Mouse (Mus musculus) adrenal gland, adult 18-20 months (tissue): ENCODE data around the gene Lsg1. TPM values are rescaled to one million over a fixed set of nuclear protein-coding genes. Genes with fewer than 3 reads are reported as not detected.
A peak's percentile ranks its signal among the peaks of the same experiment; 100 is the strongest.

Experiments used
- DNase-seq, 2 experiments: peaks; one replicate each; pipeline ENCODE4 v3.0.0; 2021 to 2022; ENCODE audit warnings: low spot score in 2 of 2
- long read RNA-seq, 2 experiments: library from polyadenylated mRNA; stranded (forward); transcript quantifications; one replicate each; pipeline ENCODE4 v2.0.0; 2021
- total RNA-seq, 2 experiments: library from RNA; stranded (reverse); gene quantifications; 1 replicate in 1 of 2; 2 replicates in 1 of 2; pipeline ENCODE4 v1.2.3; 2021

The Lsg1 gene
- total RNA-seq = 10 to 100 TPM; 38.5 to 39.5 TPM
- long read RNA-seq, experiment 1, transcript Lsg1-201 (14 exons, 3,180 nt) = major isoform, 22 of 26 reads
- long read RNA-seq, experiment 1, partial matches to known transcripts = 0 of 26 reads
- long read RNA-seq, experiment 1, other reads (novel, unspliced or antisense) = 4 of 26 reads
- long read RNA-seq, experiment 2, transcript Lsg1-201 (14 exons, 3,180 nt) = major isoform, 51 of 56 reads
- long read RNA-seq, experiment 2, partial matches to known transcripts = 2 of 56 reads
- long read RNA-seq, experiment 2, other reads (novel, unspliced or antisense) = 3 of 56 reads

DNA sequence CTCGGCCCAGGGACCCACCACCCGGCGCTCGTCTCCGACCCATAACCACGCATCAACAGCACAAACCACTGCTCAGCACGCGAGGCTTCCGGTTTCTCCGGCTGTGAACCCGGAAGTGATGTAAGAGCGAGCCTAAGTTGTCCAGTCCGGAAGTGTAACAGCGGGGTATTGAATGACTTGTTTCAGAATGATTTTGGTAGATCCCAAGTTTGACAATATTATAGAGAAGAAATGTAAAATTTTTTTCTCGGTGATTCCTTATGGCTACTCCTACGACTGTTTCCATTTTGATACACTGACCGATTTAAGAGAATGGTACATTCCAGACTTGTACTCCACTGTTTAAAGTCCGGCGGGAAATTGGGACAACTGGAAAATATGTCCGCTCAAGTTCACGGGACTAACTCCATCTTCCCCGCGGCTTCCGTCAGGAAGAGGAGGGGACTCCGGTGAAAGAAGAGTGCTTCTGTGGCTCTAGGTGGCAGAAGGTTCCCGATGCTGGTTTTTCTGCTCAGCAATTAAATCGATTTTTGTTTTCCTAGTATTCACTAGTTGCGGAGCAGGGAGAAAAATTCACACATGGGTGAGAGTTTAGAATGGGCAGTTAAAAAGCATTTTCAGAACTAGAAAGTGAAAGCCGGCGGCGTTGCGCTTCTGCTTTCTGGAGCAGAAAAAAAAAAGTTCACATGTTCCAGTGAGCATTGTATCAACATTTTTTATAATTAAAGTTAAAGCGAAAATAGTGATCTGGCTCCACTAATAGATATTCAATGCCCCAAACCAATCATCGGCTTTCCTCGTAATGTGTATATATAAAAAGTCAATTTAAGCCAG, at the start of gene Lsg1:
Gene Lsg1 (minus strand): TSS at position 99 of the 834 bp plus-strand sequence.
- peak; percentile 73 to 77 for DNase-seq

DNA sequence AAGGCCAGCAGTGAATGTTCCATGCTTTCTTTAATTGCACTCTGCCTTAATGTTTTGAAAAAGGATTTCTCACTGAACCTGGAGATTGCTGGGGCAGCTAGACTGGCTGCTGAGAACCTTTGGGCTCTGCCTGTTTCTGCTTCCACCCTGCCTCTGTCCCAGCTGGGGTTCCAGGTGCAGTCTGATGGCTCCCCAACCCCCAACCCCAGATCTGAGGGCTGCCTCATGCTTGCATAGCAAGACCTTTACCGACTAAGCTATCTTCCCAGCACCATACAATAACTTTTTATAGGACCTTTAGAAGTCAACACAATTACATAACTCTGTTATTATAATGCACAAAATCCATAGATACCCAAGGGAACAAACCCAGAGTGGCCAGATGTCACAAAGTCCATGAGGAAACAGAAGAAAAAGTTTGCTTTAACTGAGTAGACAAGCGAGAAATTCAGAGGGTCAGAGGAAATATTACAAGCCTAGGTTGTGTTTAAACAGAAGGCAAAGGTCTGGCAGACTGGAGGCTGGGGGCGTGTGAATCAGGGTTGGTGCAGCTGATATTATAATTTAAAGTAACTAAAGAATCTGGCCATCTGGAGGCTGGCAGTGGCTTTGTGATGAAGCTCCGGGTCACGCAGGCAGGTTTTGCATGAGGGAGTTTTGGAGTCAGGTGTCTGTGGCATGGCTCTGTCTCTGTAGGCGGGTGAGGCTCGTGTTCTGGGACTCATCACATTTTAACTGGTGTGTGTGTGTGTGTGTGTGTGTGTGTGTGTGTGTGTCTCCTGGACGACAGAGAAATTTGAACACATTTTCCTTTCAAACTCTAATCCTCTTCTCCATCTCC, 46.7 kb upstream of the Lsg1 start:
- DNase-seq = no peak

DNA sequence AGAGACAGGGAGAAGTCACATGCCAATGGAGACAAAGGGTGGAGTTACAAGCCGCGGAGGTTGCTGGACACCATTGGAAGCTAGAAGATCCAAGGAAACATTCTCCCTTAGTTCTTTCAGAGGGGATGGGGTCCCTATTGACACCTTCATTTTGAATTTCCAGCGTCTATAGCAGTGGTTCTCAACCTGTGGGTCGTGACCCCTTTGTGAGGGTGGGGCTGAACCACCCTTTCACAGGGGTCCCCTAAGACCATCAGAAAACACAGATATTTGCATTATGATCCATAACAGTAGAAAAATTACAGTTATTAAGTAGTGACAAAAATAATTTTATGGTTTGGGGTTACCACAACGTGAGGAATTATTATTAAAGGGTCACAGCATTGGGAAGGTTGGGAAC, 42.1 kb upstream of the Lsg1 start:
- no peak for DNase-seq

DNA sequence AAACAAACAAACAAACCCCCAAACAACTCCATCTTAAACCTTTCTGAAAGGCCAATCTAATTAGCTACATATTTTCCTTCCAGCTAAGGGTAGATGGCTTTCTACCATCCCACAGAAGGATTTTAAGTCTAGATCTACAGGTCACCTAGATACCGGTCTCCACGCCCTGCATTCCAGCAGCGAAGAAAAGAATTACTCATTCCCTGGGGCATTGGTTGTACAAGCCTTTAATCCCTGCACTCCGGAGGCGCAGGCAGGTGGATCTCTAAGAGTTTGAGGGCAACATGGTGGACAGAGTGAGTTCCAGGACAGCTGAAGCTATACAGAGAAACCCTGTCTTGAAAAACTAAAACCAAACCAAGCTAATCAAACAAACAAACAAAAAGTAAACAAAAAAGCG, 41.0 kb upstream of the Lsg1 start:
- no peak for DNase-seq

DNA sequence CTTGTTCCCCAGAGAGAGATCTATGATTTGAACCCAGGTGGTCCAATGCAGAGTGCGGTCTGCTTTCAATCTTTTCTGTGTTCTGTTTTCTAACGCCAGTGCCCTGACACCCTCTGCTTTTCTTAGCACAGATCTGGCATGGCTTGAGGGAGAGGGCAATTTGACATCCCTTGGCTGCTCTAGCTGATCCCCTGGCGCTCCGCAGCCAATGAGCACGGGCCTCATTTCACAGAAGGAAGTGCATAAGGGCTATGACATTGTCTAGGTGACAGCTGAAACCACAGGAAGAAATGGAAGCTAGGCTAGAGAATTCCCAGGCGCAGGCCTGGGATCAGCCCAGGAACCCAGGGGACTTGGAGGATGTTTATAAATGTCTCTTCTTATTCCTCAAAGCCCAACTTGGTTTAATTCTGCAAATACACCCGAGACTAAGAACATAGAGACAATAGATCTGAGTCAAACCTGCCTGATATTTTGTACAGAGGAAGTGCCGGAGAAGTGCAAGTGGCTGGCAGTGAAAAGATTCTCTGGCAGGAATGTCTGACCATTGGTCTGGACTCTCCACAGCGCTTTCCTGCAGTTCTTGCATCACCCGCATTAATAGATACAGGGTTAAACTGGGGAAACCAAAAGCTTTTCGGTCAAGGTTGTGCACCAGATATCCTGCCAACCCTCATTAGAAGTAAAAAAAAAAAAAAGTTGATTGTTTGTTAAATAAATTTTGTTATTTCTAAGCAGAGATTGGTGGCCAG, 40.4 kb upstream of the Lsg1 start:
- no peak for DNase-seq

DNA sequence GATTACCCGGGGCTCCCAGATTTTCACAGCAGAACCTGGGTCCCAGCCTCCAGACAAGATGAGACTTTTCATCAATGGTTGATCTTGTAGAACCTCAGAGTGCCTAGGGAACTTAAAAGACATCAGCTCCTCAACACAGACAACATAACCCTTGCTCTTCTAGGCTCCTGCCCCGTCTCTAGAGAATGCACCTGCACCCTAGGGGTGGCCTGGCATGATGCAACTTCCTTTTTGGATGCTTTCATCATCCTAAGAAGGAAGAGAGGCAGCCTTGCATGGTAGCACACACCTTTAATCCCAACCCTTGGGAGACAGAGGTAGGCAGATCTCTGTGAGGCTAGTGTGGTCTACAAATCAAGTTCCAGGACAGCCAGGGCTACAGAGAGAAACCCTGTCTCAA, 37.2 kb upstream of the Lsg1 start:
- no peak for DNase-seq

DNA sequence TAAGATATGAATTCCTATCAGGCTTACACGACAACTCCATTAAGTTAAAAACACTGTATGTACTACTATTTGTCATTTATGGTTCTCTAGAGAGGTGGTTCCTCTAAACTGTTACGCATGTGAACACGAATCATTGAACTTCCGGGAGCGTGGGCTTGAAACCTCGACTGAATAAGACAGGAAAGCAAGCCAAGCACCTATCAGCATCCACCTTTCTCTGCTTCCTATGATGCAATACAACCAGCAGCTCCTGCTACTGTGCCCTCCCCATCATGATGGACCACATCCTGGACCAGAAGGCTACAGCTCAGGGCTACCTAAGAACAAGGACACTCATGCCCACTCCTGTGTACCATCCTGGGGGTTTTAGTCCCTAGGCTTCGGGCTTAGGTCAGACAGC, 36.3 kb upstream of the Lsg1 start:
- no peak for DNase-seq

DNA sequence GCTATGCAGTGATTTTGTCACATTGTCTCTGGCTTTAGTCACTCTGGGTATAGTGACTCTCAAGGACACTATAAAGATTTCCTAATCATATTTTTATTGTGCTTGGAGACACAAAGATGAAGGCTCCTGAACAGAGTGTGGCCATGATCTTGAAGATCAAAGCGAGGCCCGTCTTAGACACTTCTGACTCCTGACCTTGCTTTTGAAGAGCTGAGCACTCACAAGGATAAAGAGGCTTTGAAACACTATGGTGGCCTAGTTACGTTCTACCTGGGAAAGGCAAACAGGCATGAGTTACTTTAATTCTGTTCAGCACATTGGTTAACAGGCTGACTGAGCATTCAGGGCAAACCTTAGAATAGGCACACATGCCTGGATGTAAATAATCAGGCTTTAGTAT, 28.9 kb upstream of the Lsg1 start:
- peak in 1 of 2 experiments; percentile 10 for DNase-seq

DNA sequence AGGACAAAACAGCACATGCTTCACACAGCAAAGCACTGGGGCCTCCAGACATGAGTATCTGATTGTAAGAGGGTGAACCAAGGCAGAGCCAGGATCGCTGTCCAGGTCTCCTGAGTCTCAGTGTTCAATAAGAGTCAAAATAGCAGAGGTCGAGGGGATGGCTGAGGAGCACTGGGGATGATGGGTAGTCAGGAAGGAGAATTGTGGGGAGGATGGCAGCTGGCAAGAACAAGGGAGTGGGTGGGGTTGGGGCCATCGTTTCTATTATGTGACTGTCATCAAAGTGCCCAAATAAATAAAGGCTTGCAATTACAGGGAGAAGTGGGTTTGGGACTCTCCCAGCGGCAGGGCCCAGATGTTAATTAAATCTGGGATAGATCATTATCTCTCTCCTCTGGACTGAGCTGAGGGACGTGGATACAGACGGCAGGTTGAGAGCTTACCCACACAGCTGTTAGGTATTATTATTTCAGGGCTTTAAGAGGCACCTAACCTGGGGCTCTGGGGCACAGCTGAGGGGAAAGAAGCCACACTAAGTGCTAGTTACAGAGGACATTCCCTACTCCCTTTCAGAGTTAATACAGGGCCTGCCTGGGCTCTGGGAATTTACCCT, 27.4 kb upstream of the Lsg1 start:
- no peak for DNase-seq

DNA sequence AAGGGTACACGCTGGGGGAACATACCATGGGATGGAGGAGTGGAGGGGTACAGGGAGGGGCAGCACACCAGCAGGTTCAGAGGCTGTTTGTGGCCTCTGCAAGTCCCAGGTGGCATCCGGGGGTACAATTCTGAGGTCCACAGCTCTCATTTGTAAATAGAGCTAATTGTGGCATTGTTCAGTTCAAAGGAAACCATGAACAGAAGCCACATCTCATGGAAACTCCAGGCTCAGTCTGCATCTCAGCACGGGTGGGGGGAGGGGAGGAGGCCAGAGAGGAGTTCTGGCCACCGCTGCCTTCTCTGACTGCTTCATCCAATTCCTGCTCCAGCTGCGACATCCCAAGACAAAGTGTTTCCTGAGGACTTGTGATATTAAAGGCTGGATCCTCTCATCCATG, 26.7 kb upstream of the Lsg1 start:
- no peak for DNase-seq

DNA sequence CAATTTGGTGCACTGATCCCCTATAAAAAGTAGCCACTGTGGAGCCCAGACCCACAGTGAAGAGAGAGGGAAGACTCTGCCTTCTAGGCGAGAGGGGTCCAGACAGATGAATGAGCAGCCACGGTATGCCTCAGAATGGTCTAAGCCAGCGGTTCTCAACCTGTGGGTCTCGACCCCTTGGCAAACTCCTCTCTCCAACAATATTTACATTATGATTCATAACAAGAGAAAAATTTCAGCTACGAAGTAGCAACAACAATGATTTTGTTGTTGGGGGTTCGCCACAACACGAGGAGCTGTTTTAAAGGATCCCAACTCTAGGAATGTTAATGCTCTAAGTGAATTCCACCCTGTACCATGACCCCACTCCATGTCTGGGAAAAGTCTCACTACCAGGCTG, 25.7 kb upstream of the Lsg1 start:
- DNase-seq = no peak

DNA sequence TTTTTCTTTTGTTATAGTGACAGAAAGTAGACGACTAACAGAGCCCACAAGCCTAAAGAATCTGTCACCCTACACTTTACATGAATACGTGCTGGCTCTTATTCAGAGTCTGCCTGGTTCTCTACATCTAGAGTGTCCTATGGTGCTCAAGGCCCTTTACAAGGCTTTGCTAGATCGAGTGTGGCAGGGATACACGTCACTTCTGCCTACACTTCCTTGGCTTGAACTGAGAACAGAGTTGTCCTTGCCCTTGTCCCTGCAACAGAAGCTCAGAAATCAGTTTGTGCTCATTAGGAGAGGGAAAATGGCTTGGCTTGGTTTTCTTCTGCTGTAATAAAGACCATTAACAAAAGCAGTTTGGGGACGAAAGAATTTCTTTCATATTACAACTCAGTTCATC, 23.9 kb upstream of the Lsg1 start:
- DNase-seq = no peak

DNA sequence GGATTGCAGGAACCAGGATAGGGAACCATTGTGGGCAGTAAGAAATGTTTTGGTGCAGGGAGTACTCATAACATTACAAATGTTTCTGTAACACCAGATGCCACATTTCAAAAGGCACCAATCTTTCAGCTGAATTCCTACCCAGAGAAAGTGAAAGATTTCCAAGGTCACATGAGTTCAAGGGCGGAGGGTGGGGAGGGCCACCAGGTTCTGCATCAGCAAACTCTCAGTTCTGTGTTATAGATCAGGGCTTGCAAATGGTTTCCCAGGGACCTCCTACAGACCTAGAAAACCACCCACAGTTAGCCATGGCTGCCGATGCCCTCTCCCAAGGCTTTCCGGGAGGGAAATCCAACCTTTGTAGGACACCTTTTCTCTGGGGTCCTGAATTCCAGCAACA, 20.5 kb upstream of the Lsg1 start:
- DNase-seq = no peak

DNA sequence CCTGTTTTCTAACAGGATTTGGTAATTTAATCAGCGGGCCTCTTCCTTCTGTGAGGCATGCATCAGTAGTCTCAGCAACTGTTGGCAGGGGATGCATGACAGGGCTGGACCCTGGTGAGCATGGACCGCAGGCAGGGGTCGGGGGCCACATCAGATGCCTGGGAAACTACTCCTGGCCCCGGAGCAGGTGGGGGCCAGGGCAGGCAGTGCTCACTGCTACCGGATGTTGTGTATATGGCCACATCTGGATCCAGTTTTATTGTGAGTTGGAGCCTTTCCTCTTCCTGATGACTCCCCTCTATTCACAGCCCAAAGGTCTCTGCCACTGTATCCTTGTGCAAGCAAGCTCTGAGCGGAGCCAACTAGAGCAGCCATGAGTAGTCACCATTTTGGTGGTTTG, 18.1 kb upstream of the Lsg1 start:
- DNase-seq = no peak

DNA sequence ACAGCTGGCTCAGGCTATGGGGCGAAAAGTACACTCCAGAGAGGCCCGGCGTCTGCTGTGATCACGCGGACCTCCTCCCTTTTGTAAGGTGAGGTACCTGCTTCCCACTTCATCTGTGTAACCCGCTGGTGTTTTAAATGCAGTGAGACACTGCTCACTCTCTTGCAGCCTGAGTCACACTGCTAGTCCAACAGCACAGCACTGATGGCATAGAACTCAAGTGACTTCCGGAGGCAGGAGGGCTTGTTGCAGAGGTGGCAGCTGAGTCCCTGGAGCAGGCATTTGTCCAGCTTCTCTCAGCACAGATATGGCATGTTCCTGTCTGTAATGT, 17.4 kb upstream of the Lsg1 start:
- no peak for DNase-seq

DNA sequence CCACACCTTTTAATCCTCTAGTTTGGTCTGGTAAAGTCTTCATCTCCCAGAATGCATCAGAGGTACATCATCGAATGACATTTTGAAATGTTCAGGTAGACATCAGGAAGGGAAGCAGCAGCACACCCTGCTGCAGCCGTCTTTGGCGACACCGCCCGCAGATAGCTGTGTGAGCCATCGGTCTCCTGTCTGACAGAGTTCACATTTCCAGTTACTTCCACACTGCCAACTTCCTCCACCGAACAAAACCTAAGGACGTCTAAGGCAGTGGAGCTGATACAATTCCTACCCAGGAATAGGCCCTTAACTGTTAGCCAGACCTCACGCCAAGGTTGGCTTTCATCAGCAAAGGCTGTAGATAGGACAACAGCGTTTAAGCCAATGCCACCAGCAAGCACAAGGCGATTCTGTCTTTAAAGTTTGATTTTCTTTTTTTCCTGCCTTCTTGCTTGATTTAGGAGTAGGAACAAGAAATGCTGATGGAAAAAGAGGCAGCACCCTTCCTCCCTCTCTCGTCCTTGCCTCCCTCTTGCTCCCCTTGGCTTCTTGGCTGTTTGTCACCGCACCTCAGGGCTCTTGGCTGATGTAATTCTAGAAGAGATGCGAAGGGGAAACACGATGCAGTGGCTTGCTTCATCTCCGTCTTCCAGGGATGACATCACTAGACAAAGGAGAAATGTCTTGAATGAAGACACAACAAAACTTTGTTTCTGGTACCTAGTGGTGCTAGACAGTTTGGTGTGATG, 16.8 kb upstream of the Lsg1 start:
- no peak for DNase-seq

DNA sequence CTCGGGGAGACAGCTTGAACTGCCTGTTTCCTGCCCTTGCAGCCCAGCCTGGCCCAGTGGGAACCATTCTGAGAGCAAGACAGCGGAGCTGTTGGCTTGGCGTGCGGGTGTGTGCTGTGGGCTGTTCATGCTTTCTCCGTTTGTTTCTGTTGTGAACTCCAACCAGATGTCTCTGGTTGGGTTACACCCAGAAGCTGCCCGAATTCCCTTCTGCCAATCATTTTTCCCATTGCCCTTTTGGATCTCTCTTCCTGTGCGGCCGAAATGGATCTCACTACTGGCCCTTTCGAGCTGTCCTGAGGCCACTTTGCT, 16.1 kb upstream of the Lsg1 start:
- no peak for DNase-seq

DNA sequence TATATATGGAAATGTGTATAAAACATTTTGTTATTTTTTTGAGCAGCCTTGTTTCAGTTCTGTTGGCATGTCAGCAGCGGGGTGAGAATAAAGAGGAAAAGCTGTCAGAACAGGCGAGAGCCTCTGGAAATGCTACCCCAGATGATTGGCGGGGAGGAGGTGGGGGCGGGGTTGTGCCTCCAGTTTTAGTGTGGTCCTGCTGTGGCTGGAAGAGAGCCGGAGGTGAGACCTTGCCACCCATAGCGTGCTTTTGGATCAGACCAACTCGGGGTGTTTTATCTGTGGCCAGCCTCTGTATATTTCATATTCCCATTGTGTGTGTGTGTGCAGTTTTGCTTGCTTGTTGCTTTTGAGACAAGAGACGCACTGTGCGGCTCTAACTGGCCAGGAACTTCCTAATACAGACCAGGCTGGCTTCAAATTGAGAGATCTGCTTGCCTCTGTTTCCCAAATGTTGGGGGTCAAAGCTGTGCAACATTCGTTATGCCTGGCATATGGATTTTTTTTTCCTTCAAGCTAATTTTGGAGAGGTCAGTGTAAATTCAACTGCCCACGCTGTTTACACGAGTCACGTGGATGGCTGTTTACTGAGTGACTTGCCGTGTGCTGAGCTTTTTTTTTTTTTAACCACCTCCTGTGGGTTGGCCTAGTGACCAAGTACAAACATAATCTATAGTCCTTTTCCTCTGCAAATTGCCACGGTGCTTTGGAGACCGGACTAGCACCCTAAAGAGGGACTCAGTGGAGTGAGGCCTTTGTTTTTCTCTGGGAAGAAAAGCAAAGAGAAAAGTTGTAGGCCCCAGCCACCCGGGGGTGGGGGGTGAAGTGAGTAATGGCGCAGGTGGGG, 15.5 kb upstream of the Lsg1 start:
- DNase-seq = no peak

DNA sequence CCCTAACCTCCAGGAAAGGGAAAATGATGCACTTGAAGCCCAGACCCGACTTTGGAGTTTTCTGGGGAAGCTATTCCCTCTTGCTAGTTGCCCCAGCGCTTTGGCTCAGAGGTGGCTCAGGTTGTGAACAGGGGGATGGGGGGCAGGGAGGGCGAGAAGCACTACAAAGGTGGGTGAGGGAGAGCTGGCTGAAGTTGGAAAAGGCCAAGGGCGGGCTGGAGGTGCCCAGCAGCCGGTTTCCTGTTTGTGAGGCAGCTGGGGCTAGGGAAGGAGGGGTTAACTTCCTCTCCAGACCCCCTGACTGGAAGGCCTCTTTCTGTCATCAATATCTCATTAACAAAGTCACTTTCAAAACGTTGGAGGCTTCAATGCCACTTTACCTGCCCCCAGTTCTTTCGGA, 14.6 kb upstream of the Lsg1 start:
- DNase-seq = peak in 1 of 2 experiments; percentile 31
